Mouse (Mus musculus) left cerebral cortex, adult 9 months (tissue): ENCODE measurements around the gene Scnm1.
A peak's percentile ranks its signal among the peaks of the same experiment; 100 is the strongest.
"Not testable (repeated sequence)": the region's sequence is repeated elsewhere in the genome, so short reads cannot be mapped to it uniquely, and the experiment has no call there.

Source experiments
- DNase-seq, 2 experiments: peaks; one replicate each; pipeline ENCODE4 v3.0.0; 2022; ENCODE audit warnings: low spot score in 2 of 2

Gene Scnm1

GRCm38 (mm10) chr3:95107308-95107707 is 26.5 kb downstream of the Scnm1 start:
- not testable (repeated sequence) for DNase-seq

GRCm38 (mm10) chr3:95106338-95107117 is 27.3 kb downstream of the Scnm1 start, which contains the start of gene Pip5k1a:
Gene Pip5k1a (minus strand): TSS chr3:95106930.
- peak; percentile 92 to 96 for DNase-seq

- DNase-seq, result no peak
Measured at GRCm38 (mm10) chr3:95105586-95106337, 28.0 kb downstream of the Scnm1 start.

- DNase-seq, result peak in 1 of 2 experiments; percentile 60
Measured at GRCm38 (mm10) chr3:95105121-95105520, 28.7 kb downstream of the Scnm1 start.

- no peak for DNase-seq
Measured at GRCm38 (mm10) chr3:95100854-95101253, 33.0 kb downstream of the Scnm1 start.

GRCm38 (mm10) chr3:95088071-95088470 is 45.7 kb downstream of the Scnm1 start:
- DNase-seq, result no peak
